Mouse (Mus musculus): ENCODE measurements around the gene Odf4. TPM values are rescaled to one million over a fixed set of nuclear protein-coding genes. Genes with fewer than 3 reads are reported as not detected.

The Odf4 gene
- total and polyA plus RNA-seq, 2 experiments from 2014 or later = not detected

DNA sequence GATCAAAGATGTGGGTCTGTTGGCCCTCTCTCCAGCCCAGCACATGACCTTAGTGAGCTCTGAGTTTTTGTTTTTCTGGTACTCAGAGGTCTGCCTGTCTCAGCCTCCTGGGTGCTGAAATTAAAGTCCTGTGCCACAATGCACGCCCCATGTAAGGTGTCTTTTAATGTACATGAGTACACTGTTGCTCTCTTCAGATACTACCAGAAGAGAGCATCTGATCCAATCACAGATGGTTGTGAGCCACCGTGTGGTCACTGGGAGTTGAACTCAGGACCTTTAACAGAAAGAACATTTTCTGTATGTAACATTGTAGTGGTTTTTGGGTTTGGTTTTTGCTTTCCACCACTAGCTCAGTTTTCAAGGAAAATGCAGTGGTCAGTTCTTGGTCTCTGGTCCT, 23.1 kb downstream of the Odf4 start:
- peaks cover 31% of the 10 kb centered on the region for H3K36me3 ChIP-seq (replicated peaks; ENCODE audit: control insufficient read depth, insufficient read depth, low read length)
- H3K4me1 ChIP-seq (ENCODE audit: control insufficient read depth, insufficient read depth) = peaks cover 8% of the 10 kb centered on the region; the same call in 1 of the 2 replicates
- no peaks in the 10 kb centered on the region for H3K9me3 ChIP-seq (replicated peaks; ENCODE audit: control insufficient read depth, low read length)
- no peak for DNase-seq (ENCODE audit: low spot score)
- no peak for ATAC-seq (ENCODE audit: insufficient read depth, low read depth)
- H3K4me3 ChIP-seq (ENCODE audit: low read depth, low read length) = no peak overlapping the region
- H3K27me3 ChIP-seq (ENCODE audit: control insufficient read depth, insufficient read depth, low read length) = no peaks in the 10 kb centered on the region
- H3K9ac ChIP-seq (replicated peaks; ENCODE audit: low read depth, low read length) = no peak overlapping the region
- WGBS = 83% methylated on average over 2 of the region's 2 CpGs
- H3K4me2 ChIP-seq (ENCODE audit: low read depth, low read length) = no peak overlapping the region
- TF ChIP-seq CTCF (IDR thresholded peaks at IDR 0.05; ENCODE audit: low read depth) = no peak
- TF ChIP-seq EP300 (IDR thresholded peaks at IDR 0.05; ENCODE audit: low read depth) = no peak
- no peak overlapping the region for H3K27ac ChIP-seq (ENCODE audit: low read depth)

DNA sequence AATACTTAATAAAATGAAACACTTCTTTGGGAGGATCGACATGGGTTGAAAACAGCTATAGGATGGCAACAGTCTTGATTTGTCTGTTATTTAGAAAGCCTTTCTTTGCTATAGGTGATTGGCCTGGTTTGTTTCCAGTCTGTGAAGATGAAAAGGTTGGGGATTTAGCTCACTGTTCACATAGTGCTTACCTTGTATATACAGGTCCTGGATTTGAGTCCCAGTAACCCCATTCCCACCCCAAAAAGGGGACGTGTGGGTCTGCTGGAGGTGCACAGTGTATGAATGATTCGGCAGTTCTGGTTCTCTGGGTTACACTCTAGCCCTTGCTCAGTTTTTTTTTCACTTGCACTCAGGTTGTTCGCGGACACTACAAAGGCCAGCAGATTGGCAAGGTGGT, 24.1 kb downstream of the Odf4 start:
- Histone ChIP-seq H3K27ac (ENCODE audit: low read depth) (no peak overlapping the region), H3K4me3 (ENCODE audit: low read depth, low read length) (peak overlapping the region; percentile 88; the same call in 1 of the 2 replicates), H3K4me1 (ENCODE audit: control insufficient read depth, insufficient read depth) (0 out of 2 replicates have a peak, but pooled peaks cover 6% of the 10 kb centered on the region), H3K9ac (replicated peaks; ENCODE audit: low read depth, low read length) (peak overlapping the region; percentile 99), H3K4me2 (ENCODE audit: low read depth, low read length) (peak overlapping the region; percentile 89), H3K36me3 (replicated peaks; ENCODE audit: control insufficient read depth, insufficient read depth, low read length) (peaks cover 31% of the 10 kb centered on the region), H3K9me3 (replicated peaks; ENCODE audit: control insufficient read depth, low read length) (no peaks in the 10 kb centered on the region), H3K27me3 (ENCODE audit: control insufficient read depth, insufficient read depth, low read length) (no peaks in the 10 kb centered on the region)
- 83% methylated on average over 5 of the region's 5 CpGs for WGBS
- no peak for TF ChIP-seq CTCF (IDR thresholded peaks at IDR 0.05; ENCODE audit: low read depth)
- no peak for TF ChIP-seq EP300 (IDR thresholded peaks at IDR 0.05; ENCODE audit: low read depth)
- DNase-seq (ENCODE audit: low spot score) = no peak
- ATAC-seq (ENCODE audit: insufficient read depth, low read depth) = no peak

GRCm38 (mm10) chr11:68902367-68902766, 24.5 kb downstream of the Odf4 start:
- no peak for DNase-seq (ENCODE audit: low spot score)
- 3% methylated on average over 11 of the region's 11 CpGs for WGBS
- peak overlapping the region; percentile 99 for H3K9ac ChIP-seq (replicated peaks; ENCODE audit: low read depth, low read length)
- H3K4me3 ChIP-seq (ENCODE audit: low read depth, low read length) = peak overlapping the region; percentile 88
- peaks cover 31% of the 10 kb centered on the region for H3K36me3 ChIP-seq (replicated peaks; ENCODE audit: control insufficient read depth, insufficient read depth, low read length)
- no peaks in the 10 kb centered on the region for H3K27me3 ChIP-seq (ENCODE audit: control insufficient read depth, insufficient read depth, low read length)
- no peak overlapping the region; the same call in 1 of the 2 replicates for H3K27ac ChIP-seq (ENCODE audit: low read depth)
- no peak for ATAC-seq (ENCODE audit: insufficient read depth, low read depth)
- TF ChIP-seq CTCF (IDR thresholded peaks at IDR 0.05; ENCODE audit: low read depth) = no peak
- no peak for TF ChIP-seq EP300 (IDR thresholded peaks at IDR 0.05; ENCODE audit: low read depth)
- no peaks in the 10 kb centered on the region for H3K9me3 ChIP-seq (replicated peaks; ENCODE audit: control insufficient read depth, low read length)
- 0 out of 2 replicates have a peak, but pooled peaks cover 6% of the 10 kb centered on the region for H3K4me1 ChIP-seq (ENCODE audit: control insufficient read depth, insufficient read depth)
- H3K4me2 ChIP-seq (ENCODE audit: low read depth, low read length) = peak overlapping the region; percentile 89

GRCm38 (mm10) chr11:68902047-68902364, 24.9 kb downstream of the Odf4 start:
- Histone ChIP-seq H3K4me2 (ENCODE audit: low read depth, low read length) (peak overlapping the region; percentile 89), H3K4me3 (ENCODE audit: low read depth, low read length) (peak overlapping the region; percentile 88), H3K4me1 (ENCODE audit: control insufficient read depth, insufficient read depth) (0 out of 2 replicates have a peak, but pooled peaks cover 6% of the 10 kb centered on the region), H3K27ac (ENCODE audit: low read depth) (peak overlapping the region; percentile 85), H3K9ac (replicated peaks; ENCODE audit: low read depth, low read length) (peak overlapping the region; percentile 99), H3K27me3 (ENCODE audit: control insufficient read depth, insufficient read depth, low read length) (no peaks in the 10 kb centered on the region), H3K36me3 (replicated peaks; ENCODE audit: control insufficient read depth, insufficient read depth, low read length) (peaks cover 31% of the 10 kb centered on the region), H3K9me3 (replicated peaks; ENCODE audit: control insufficient read depth, low read length) (no peaks in the 10 kb centered on the region)
- ATAC-seq (ENCODE audit: insufficient read depth, low read depth) (no peak), DNase-seq (ENCODE audit: low spot score) (no peak)
- under 1% methylated on average over 10 of the region's 10 CpGs for WGBS
- TF ChIP-seq EP300 (IDR thresholded peaks at IDR 0.05; ENCODE audit: low read depth) (no peak), CTCF (IDR thresholded peaks at IDR 0.05; ENCODE audit: low read depth) (no peak)

DNA sequence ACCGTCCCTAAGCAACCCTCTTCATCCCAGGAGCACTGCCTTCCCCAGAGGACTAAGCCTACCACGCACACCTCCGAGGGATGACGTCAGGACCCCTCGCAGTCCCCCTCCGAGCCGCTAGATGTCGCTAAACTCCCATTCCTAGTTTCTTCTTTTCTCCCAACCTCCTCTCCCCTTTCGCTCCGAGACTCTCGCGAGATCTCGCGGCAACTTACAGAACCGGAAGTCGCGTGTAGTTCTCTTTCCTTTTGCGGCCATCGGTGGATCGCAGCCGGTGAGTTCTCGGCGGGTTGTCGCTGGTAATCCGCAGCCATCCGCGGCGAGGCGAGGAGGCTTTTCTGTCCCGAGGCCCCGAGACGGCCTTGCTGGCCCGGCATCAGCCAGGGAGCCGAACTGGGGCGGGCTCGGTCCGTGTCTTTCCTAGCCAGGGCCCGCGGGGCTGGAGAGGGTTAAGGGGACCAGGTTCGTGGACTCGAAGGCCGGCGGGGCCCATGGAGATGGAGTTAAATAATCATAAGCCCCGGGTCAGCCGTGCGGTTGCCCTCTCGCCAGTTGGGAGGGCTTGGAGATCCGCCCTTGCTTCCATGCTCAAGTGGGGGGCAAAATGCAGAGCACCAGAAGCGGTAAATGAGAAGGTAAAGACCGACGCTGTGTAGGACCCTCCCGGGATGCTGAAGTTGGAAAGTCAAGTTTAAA, 25.4 kb downstream of the Odf4 start, which contains the start of gene Rpl26:
Gene Rpl26 (plus strand): TSS at position 233 of the 696 bp plus-strand sequence.
- TF ChIP-seq CTCF (IDR thresholded peaks at IDR 0.05; ENCODE audit: low read depth) (peak; percentile 98), EP300 (IDR thresholded peaks at IDR 0.05; ENCODE audit: low read depth) (peak; percentile 99)
- Histone ChIP-seq H3K4me3 (ENCODE audit: low read depth, low read length) (peak within 1 kb of the TSS; percentile 88), H3K27ac (ENCODE audit: low read depth) (peak within 1 kb of the TSS; percentile 85), H3K9ac (replicated peaks; ENCODE audit: low read depth, low read length) (peak within 1 kb of the TSS; percentile 99), H3K4me1 (ENCODE audit: control insufficient read depth, insufficient read depth) (0 out of 2 replicates have a peak, but pooled peaks cover 6% of the 10 kb centered on the region), H3K9me3 (replicated peaks; ENCODE audit: control insufficient read depth, low read length) (no peaks in the 10 kb centered on the region), H3K4me2 (ENCODE audit: low read depth, low read length) (peak within 1 kb of the TSS; percentile 89), H3K36me3 (replicated peaks; ENCODE audit: control insufficient read depth, insufficient read depth, low read length) (peaks cover 31% of the 10 kb centered on the region), H3K27me3 (ENCODE audit: control insufficient read depth, insufficient read depth, low read length) (no peaks in the 10 kb centered on the region)
- DNase-seq (ENCODE audit: low spot score) (peak; percentile 98), ATAC-seq (ENCODE audit: insufficient read depth, low read depth) (peak; percentile 88)
- under 1% methylated on average over 52 of the region's 52 CpGs for WGBS

Data from heart, postnatal 0 days (tissue).